Mouse (Mus musculus) monocyte, adult 2 months (primary cell): ENCODE data around the gene Mrto4.

Experiments used
- DNase-seq, 2 experiments: peaks; one replicate each; pipeline ENCODE4 v3.0.0; 2022; ENCODE audit warnings: low spot score in 2 of 2, low read depth in 1 of 2

The Mrto4 gene

DNA sequence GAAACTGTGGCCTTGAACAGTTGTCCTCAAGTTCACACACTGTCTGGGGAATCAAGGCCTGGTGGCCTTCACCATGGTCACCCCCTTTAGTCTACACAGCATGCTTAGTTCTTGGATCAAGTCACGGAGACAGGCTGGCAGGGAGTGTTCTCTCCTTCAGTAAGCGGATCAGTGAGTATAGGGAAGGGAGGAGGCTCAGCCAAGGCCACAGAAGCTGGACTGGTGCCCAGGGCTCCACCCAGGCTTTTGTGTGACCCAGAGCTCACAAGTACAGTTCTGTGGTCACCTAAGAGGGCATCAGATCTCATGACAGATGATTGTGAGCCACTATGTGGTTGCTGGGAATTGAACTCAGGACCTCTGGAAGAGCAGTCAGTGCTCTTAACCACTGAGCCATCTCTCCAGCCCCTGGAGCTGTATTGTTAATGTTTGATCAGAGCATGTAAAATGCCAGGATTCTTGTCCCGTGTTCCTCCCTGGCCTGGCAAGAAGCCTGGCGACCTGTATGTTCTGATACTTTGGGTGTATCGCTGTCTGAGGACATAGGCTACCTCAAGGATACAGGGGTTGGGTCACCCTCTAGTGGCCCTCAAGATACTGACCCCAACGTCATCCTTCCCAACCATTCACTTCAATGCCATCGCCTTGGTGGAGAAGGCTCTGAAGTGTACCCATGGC lies 10.7 kb downstream of the Mrto4 start:
- peak in 1 of 2 experiments; percentile 33 for DNase-seq

GRCm38 (mm10) chr4:139340835-139341234 lies 11.5 kb downstream of the Mrto4 start:
- peak in 1 of 2 experiments; percentile 13 for DNase-seq

GRCm38 (mm10) chr4:139338145-139338544 lies 14.2 kb downstream of the Mrto4 start:
- DNase-seq = no peak

DNA sequence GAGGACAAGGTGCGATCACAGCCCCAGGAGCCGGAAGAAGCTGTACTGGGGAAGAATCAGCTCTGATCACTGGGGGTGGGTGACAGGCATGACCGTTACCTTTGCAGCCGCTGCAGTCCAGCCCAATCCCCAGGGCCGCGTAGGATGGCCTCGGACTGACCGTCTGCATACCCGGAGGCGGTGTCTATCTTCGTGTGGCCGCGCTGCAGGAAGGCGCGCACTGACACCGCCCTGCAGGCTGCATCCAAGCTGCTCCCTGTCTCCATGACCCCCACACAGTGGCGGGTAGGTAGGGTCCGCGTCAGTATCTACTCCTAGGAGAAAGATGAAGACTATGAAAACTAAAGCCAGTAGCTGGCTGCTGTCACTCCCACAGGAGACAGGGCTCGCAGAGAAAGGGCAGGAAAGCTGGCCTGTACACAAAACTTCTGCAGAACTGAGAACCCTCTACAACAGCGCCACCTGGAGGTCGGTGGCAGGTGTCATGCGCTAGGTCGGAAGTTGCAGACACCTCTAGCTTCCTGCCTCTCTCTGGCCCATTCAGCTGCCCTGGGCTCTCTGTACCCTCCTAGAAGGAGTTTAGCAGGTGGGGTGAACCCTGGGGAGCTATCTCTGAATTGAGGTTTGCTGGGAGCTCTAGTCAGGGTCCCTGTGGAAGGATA lies 15.4 kb downstream of the Mrto4 start:
- peak in 1 of 2 experiments; percentile 52 for DNase-seq

DNA sequence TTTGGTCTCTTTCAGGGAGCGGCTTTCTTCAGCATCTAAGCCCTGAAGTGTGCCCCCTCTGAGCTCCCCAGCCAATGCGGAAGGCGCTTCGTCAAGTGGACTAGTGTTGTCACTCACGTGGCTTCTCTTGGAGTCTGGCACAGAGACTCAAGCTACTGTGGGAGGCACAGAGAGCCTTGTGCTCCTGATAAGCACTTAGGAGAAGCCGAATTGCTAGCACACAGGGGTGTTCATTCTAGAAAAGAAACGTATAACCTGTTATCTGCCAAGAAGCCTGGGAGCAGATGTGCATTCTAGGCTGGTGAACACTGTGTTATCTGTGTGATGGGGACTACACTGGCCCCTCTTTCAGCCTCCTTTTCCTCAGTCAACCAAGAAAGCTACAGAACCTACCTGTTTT lies 16.9 kb downstream of the Mrto4 start:
- no peak for DNase-seq

DNA sequence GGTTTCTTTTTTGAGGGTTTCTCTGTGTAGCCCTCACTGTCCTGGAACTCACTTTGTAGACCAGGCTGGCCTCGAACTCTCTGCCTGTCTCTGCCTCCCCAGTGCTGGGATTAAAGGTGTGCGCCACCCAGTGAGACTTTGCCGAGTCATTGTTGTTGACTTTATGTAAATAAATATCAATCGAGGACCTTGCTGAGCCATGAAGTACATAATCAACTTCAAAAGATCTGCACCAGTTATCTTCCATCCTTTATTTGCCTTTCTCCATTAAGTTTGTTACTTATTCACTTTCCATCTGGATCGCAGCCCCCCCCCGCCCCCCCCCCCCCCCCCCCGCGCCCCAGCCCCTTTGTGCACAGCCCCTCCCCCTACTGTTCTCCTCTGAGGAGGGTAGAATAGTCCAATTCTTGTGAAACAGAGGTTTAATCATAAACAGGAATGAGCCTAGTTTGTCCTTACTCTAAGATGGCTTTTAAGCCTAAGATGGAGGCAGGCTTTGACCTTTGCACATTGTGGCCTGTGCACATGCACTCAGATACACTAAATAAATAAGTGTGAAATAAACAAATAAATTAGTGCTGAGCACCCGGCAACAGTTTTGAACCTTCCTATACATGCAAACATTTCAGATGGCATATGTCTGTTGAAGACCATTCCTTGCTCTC lies 17.6 kb downstream of the Mrto4 start:
- no peak for DNase-seq

DNA sequence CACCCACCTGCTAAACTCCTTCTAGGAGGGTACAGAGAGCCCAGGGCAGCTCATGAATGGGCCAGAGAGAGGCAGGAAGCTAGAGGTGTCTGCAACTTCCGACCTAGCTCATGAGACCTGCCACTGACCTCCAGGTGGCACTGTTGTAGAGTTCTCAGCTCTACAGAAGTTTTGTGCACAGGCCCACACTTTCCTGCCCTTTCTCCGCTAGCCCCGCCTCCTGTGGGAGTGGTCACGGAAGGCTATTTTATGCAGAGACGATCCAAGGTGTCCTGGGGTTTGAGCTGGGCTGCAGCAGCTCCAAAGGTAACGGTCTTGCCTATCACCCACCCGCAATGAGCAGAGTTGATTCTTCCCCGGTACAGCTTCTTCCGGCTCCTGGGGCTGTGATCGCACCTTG lies 21.8 kb downstream of the Mrto4 start:
- DNase-seq = peak; percentile 42 to 66

- no peak for DNase-seq
These were observed 32.6 kb downstream of the Mrto4 start for GRCm38 (mm10) chr4:139319740-139320139.

DNA sequence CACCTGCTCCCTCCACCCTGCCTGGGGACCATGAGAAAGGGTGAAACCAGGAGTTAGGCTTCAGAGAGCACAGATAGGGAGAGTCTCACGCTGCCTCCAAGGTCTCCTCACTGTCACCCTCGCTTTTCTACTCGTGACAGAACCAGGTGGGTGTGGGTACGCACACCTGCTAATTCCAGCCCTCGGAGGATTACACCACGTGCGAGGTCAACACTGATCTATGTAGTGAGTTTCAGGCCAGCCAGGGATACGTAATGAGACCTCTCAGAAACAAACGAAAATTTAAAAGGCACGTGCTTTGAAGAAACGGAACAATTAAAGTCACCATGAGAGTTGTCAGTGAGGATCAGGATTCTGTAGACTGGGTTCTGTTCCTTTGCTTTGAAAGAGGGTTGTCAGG lies 33.9 kb downstream of the Mrto4 start:
- DNase-seq = no peak

DNA sequence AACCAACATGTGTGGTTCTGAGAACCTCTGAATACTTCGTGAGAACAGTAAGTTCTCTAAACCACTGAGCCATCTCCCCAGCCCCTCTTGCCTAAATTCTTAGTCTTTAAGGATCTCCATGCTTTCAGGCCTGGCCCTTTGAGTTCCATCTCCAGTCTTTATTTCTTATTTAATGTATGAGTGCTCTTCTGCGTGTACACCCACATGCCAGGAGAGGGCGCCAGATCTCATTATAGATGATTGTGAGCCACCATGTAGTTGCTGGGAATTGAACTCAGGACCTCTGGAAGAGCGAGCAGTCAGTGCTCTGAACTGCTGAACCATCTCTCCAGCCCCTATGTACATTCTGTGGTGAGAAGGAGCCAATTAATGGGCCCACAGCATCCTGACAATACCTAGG lies 39.7 kb downstream of the Mrto4 start:
- DNase-seq = peak in 1 of 2 experiments; percentile 26

- DNase-seq = no peak
These were observed 40.7 kb downstream of the Mrto4 start for GRCm38 (mm10) chr4:139311707-139312106.

DNA sequence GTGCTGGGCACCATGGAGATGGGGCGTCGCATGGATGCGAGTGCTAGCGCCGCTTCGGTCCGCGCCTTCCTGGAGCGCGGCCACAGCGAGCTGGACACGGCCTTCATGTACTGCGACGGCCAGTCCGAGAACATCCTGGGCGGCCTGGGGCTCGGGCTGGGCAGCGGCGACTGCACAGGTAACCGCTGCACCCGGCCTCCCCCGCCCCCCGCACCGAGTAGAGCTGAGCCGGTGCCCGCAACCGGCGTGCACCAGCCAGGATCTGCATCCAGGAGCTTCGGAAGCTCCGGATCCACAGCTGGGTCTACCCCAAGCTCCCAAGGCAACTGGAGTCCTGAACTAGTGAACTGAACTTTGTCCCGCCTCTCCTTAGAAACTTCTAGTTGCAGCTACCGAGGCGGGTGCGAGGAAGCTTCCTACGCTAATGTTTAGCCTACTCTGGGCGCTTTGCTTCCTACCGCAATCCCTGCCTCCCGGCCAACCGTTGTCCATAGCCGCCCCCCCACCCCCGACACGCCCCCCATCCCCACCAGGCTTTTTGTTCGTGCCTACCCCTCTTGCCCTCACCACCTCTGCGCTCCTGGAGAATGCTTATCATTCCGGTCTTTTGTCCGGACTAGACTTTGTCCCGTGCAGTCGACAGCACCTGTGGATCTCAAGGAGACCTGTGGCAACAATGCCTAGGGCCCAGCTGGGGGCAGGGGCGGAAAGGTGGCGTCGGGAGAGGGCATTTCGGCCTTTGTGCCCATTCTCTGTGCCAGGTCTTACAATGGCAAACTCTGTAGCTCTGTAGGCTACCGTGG lies 41.3 kb downstream of the Mrto4 start:
- DNase-seq = no peak

GRCm38 (mm10) chr4:139310171-139310898 lies 42.0 kb downstream of the Mrto4 start, which contains the start of the genes Pqlc2 and Akr7a5:
Gene Pqlc2, minus strand, starts transcription at chr4:139310708.
Gene Akr7a5, plus strand, starts transcription at chr4:139310744.
- peak; percentile 86 to 95 for DNase-seq

DNA sequence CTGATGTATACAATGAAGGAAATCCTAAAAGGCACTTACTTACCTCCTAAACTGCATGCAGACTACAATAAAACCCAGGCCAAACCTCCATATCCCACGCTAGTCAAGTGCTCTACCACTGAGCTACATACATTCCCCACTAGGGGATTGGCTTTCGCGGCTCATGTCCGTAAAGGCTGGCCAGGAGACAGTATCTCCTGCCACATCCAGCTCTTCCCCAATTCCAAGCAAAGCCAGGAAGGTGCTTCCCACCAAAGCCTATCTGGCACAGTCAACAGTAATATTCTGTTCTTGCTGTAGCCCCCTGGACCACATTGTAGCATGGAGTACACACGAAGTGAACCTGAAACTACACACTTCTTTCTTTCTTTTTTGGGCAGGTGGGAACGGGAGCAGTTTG lies 42.7 kb downstream of the Mrto4 start:
- no peak for DNase-seq

DNA sequence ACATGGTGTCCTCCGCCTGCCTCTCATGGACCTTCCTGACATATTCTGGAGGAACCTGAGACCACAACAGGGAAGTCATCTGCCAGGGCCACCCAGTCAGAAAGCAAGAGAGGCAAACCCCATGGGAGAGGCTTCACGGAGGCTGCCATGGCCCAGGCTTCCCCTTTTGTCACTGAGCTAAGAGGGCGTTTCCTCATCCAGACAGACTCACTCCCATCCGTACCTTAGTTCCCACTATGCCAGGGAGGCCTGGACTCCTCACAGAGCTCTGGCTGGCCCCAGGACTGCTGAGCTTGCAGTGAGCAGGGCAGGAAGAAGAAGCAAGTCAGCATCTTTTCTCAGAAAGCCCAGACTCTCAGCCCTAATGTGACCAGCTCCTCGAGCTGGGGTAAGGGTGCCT lies 44.5 kb downstream of the Mrto4 start:
- DNase-seq = peak; percentile 52 to 64

GRCm38 (mm10) chr4:139305521-139305920 lies 46.9 kb downstream of the Mrto4 start:
- no peak for DNase-seq

- no peak for DNase-seq
These were observed 50.1 kb downstream of the Mrto4 start for GRCm38 (mm10) chr4:139302241-139302640.

GRCm38 (mm10) chr4:139301780-139302179 lies 50.6 kb downstream of the Mrto4 start:
- DNase-seq = no peak

DNA sequence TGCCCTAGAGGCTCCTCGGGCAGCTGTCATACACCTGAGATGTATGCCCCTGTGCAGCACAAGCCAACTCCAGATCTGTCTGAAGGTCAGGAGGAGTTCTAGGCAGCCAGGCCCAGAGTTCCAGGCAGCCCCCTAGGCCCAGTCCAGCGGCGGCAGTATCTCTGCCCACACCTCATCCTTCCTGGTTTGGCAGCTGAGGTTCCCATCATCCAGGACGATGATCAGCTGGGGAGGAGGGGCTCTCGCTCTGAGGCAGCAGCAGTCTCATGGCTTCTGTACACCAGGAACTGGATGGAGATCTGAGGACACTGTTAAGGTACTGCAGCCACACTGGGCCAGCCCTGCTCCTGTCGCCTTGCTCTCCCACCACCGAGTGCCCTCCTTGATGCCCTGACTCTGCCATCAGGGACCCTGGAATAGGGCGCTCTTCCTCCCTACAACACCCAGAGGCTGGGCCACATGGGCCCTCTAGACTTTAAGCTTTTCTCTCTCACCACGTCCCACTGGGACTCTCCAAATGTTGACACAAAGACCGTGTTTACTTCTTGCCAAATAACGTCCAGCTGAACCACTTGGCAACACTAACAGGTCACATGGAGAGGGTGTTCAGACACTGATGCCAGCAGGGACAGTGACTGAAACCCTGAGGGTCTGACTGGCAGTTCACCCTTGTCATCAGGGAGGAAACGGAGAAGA lies 53.6 kb downstream of the Mrto4 start:
- no peak for DNase-seq

DNA sequence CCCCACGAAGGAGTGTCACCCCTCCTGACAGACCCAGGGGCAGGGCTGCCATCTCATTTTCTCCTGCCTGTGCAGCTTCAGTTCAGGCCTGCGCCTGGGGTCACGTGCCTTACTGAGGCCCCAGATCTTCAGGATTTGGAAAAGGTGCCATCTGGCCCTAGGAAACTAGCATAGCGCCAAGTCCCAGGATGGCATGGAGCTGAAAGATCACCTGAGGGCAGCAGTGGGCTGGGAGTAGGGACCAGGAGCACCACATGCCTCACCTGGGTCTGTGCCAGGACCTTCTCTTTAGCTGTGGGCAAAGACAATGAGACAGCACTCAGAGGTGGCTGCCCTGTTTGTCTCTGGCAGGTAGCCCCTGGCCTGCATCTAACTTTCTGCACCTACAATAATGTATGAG lies 54.8 kb downstream of the Mrto4 start:
- no peak for DNase-seq
